Mouse (Mus musculus) telencephalon, adult 2 months (tissue): ENCODE measurements at regions not wholly inside any gene's neighbourhood (a gene's known extent, or its start where the extent isn't known, plus 50 kb on each side); places are given as distances from the start of the nearest gene placed in this dataset.

Experiments used
- DNase-seq: peaks from one replicate; pipeline ENCODE4 v3.0.0-alpha.2; 2011; ENCODE audit warnings: low read depth, low spot score

- DNase-seq = no peak
Observed at GRCm38 (mm10) chr6:82860485-82860884, 79.1 kb downstream of the Sema4f start.

GRCm38 (mm10) chr6:82856218-82856617, 82.0 kb upstream of the Hk2 start:
- no peak for DNase-seq

GRCm38 (mm10) chr6:82855401-82855800, 81.1 kb upstream of the Hk2 start:
- DNase-seq = no peak

- DNase-seq = no peak
Observed at GRCm38 (mm10) chr6:82854780-82855179, 80.5 kb upstream of the Hk2 start.

GRCm38 (mm10) chr6:82854338-82854737, 80.1 kb upstream of the Hk2 start:
- DNase-seq = no peak

- no peak for DNase-seq
Observed at GRCm38 (mm10) chr6:82853076-82853475, 78.8 kb upstream of the Hk2 start.

GRCm38 (mm10) chr6:82850556-82850955, 76.3 kb upstream of the Hk2 start:
- DNase-seq = no peak

GRCm38 (mm10) chr6:82847598-82847997, 73.3 kb upstream of the Hk2 start:
- DNase-seq = peak; percentile 51

- DNase-seq = no peak
Observed at GRCm38 (mm10) chr6:82846587-82847150, 72.4 kb upstream of the Hk2 start.

GRCm38 (mm10) chr6:82844432-82844831, 70.2 kb upstream of the Hk2 start:
- no peak for DNase-seq

GRCm38 (mm10) chr6:82843881-82844280, 69.6 kb upstream of the Hk2 start:
- no peak for DNase-seq

GRCm38 (mm10) chr6:82837246-82837645, 63.0 kb upstream of the Hk2 start:
- DNase-seq = no peak

- no peak for DNase-seq
Observed at GRCm38 (mm10) chr6:82835222-82836064, 61.2 kb upstream of the Hk2 start.

GRCm38 (mm10) chr6:82833867-82834266, 59.6 kb upstream of the Hk2 start:
- no peak for DNase-seq

GRCm38 (mm10) chr6:82831211-82831610, 57.0 kb upstream of the Hk2 start:
- DNase-seq = no peak

GRCm38 (mm10) chr6:82824684-82825083, 50.4 kb upstream of the Hk2 start:
- DNase-seq = no peak

GRCm38 (mm10) chr6:82824240-82824639, 50.0 kb upstream of the Hk2 start:
- no peak for DNase-seq
